Mouse (Mus musculus) cerebellum, postnatal 25 days (tissue): ENCODE measurements at regions not wholly inside any gene's neighbourhood (a gene's known extent, or its start where the extent isn't known, plus 50 kb on each side); places are given as distances from the start of the nearest gene placed in this dataset.

Experiments
- DNase-seq, 2 experiments: peaks; one replicate each; pipeline ENCODE4 v3.0.0; 2021; ENCODE audit warnings: mixed read lengths in 2 of 2

- DNase-seq: peak; percentile 15
Measured at GRCm38 (mm10) chr11:19767871-19768270, 156.3 kb upstream of the Spred2 start.

- DNase-seq: no peak
Measured at GRCm38 (mm10) chr11:19768962-19769361, 155.2 kb upstream of the Spred2 start.

DNA sequence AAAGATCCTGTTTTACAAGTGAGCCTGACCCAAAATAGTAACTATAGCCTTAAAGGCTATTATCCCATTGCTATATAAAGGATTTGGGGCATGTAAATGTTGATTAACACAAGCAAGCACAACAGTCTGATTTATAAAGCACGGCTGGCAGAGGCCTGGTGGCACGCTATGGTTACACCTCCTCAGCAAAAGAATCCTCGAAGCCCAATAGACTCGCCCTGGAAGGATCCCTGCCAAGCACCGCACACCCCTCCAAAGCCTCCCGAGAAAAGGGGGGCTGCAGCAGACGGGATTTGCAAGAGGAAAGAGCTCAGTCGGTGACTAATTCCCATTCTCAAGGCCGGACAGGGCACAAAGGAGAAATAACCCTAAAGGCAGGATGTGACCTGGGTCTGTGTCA, 150.2 kb upstream of the Spred2 start:
- DNase-seq: no peak

DNA sequence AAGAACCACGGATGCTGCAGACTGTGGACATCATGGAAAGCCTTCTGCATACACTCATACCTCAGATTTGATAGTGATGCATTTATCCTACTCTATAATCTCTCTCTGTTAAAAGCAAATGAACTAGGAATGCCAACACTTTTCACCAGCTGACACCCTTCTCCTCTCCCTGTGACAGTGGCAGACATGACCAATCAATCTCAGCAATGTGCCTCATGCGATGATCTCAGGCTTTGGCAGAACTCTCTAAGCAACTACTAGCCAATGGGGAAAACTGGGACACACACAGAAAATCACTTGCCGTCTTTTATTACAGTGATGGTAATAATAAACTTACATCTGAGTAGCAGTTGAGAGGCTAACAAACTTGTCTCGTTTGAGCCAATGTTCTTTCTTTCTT, 148.4 kb upstream of the Spred2 start:
- no peak for DNase-seq

- peak; percentile 46 to 61 for DNase-seq
Measured at GRCm38 (mm10) chr11:19776473-19777200, 147.5 kb upstream of the Spred2 start.

DNA sequence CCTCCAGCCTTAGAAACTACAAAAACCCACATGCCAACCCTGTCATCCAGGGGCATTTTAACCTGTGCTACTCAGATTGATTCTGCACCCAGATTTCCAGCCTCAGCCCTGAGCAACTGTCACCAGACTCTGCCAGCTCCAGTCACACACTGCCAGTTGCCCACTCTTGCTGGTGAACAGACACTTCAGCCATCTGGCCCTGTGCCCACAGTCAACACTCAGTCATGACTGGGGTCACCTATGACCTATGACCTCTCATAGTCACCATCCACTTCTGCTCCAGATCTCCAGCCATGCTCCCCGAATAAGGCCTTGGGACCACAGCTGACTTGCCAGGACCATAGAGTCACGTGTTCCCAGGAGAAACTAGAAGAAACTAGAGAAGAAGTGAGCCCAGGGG, 146.0 kb upstream of the Spred2 start:
- no peak for DNase-seq

DNA sequence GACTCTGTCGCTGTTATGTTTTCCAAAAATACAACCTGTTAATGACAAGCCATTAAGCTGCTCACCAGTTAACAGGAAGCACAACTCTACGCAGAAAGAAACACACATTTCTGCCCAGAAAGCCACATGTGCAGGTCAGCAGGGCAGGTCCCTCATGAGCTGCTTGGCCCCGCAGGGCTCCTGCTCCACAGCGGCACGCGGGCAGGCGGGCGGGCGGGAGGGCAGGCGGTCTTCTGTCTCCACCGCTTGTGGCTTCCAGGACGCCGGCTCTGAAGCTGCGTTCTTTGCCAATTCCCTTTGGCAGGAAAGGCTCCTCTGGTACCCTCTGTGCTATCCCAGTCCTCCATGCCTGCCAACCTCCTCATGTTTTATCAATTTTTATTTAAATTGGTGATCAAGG, 139.1 kb upstream of the Spred2 start:
- DNase-seq: peak; percentile 34 to 42

DNA sequence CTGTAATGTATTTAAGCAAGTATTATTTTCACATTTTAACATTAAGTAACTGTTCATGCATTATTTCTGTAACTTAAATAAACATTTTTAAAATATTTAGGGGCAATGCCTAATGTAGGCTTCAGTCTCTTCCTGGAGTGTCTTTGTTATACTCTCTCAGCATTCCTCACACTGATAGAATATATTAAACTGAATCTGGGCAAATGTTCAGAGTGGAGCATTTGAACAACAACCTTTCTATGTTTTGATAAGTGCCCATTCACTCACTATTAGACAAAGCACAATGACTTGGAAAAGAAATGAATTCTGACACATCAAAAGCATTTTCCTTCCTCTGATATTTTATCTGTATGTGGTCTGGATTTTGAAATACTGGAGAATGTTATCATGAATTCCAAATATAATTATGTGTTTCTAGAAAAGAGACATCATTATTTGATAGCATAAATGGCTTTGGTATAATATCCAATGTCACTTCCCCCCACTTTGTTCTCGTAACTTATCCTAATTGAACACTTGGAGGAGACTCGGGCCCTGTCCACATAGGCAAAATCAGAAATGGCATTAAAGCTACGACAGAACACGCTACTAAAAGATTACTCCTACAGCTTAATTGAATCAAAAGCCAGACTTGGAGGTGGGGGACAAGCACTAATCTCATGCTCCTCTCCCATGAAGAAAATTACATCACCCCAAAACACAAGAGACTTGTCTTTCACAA, 127.1 kb upstream of the Spred2 start:
- DNase-seq: no peak

DNA sequence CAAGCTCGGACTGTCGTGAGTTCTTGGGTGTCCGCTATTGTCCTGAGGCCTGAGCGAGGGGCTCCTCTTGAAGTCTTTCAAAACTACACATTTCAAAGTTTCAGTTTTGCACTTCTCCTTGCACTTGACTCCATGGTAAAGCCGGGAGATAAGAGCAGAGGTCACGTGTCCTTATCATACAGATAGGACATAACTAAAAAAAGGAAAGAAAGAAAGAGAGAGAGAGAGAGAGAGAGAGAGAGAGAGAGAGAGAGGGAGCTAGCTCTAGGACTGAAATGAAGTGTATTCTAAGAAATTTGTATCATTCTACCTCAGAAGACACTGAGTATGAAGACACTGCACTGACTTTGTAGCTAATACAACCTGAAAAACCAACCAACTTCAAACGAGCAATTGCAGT, 114.8 kb upstream of the Spred2 start:
- DNase-seq: no peak

DNA sequence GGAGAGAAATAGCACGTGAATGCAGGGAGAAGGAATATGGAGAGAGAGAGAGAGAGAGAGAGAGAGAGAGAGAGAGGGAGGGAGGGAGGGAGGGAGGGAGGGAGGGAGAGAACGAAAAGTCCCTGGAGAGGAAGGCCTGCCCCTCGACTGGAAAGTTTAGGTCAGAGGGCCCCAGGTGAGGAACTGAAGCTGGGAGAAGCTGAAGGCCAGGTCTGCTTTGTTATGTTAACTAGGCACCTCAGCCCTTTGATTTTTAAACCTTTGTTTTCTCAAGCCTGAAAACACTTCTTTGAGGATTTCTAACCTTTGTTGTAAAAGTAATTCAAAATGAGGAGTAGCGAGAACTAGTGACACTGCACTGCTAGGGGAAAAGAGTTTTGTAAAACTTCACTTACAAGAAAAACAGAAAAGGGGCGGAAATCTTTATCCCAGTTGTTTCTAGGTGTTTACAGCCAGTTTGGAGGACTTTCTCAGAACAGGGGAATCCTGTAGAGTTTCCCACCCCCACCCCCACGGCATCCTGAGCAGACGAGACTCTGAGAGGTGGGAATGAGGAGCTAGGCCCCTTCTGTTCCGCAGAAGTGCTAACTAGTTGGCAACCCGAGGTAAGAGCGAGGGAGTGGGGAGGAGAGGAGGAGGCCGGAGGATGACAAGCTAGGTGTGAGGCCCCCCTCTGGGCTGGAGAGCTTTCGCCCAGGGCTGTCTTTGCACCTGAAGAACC, 112.7 kb upstream of the Spred2 start:
- DNase-seq: no peak

GRCm38 (mm10) chr11:19811992-19812690, 112.0 kb upstream of the Spred2 start:
- DNase-seq: no peak

DNA sequence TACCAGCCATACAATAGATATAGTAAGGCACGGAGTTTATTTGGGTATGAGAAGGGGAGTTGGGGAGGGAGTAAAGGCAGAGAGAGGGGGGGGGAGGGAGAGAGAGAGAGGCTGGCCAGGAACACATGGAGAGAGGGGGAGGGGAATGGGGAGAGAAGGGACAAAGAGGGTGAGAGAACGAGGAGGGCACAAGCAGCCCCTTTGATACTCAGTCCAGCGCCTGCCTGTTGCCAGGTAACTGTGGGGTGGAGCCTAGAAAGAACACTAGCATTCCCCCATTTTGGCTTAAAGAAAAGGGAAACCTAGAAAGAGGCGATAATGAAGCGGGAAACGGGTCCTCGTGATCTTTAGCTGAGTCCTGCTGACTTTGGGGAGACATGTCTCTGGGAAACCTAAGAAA, 110.6 kb upstream of the Spred2 start:
- DNase-seq: no peak

DNA sequence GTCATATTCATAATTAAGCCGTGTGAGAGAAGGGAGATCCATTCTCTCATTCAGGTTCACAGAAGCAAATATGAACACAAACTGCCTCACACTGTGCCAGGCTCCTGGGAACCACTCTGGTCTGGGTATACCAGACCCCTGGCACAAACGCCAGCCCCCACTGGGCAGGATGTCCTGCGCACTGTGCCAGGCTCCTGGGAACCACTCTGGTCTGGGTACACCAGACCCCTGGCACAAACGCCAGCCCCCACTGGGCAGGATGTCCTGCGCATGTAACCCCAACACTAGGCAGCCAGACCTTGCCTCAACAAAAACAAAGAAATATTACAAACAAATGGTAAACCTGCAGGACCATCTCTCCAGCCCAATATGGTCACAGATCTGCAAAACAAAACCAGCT, 101.2 kb upstream of the Spred2 start:
- DNase-seq: no peak

DNA sequence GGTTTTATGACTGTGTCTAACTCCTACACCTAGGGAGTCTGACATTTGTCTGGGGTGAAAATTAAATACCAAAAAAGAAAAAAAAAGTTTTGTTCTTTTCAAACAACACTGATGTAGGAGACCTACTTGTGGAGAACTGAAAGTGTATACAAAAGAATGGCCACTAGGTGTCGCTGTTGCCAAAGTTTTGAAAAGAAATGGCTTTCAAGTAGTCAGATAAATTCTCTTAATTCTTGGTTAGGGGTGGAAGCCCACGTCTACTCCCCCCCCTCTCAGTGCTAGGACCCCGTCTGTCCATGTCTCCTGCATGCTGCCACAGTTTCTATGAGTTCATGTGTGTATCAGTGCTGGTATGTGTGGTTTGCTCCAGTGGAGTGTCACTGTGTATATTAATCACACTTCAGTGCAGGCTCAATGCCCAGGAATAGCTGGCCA, 100.7 kb upstream of the Spred2 start:
- DNase-seq: peak; percentile 55 to 79

DNA sequence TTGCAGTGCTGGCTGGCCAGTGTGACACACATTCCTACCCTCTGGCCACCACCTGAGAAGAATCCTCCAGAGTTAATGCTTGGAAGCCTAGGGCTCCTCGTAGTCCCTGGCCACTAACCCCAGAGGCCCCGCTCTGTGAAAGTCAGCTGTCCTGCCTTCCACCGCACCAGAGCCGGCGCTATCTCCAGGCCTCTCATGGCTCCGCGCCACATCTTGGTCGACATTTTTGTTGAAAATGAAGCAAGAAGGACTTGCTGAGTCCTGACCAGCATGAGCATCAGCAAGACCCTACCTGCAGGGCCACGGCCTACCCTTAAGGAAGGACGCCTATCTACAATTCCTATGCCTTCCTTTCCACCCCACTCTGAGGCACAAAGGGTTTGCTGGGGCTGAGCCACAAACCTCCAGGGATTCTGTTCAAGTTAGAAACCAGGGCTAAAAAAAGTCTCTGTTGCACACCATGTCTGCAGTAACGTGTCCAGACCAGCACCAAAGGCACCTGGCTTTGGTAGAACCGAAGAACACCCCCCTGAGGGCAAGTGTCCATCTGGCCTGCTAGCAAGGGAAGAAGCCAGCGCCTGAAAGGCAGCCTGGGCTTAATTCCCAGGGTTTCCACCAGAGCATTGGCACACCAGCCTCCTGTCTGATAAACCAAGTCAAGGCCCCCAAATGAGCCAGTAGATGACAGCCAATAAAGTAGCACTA, 97.5 kb upstream of the Spred2 start:
- DNase-seq: peak; percentile 74 to 81

DNA sequence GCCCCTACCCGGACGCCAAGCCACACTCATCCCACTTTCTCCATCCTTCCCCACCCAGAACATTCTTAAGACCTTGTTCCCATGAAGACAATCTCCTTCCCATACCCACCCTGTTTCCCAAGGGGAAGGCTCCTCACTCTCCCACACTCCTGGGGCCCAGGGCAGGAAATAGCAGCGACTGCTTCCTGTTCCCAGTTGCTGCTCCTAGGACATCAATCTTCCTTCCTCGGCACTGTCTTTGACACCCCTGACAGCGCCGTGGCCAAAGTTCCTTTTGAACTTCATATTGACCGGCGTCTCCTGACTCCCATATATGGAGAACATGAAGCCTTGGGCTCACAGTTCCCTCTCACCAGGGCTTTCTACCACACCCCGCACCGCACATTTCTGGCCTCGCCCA, 96.2 kb upstream of the Spred2 start:
- DNase-seq: no peak

DNA sequence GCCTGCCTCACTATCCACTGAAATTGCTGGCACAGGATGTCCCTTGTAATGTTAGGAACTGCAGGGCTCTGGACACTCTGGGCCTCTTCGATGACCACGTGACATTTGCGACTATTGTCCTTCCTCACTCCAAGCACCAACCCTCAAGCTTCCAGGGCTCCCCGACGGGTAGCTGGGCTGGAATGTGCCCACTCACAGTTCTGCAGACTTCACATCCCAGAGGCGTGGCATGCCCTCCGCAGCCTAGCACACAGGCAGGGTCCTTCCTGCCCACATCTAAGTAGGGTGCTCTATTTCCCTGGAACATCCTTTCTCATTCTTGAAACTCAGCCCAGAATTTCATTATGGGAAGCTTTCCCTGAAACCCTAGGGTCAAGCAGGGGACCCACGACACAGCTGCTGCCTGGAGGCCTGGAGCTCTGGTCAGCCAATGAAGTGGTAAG, 95.2 kb upstream of the Spred2 start:
- DNase-seq: no peak

- DNase-seq: peak in 1 of 2 experiments; percentile 22
Measured at GRCm38 (mm10) chr11:19829564-19830279, 94.5 kb upstream of the Spred2 start.

DNA sequence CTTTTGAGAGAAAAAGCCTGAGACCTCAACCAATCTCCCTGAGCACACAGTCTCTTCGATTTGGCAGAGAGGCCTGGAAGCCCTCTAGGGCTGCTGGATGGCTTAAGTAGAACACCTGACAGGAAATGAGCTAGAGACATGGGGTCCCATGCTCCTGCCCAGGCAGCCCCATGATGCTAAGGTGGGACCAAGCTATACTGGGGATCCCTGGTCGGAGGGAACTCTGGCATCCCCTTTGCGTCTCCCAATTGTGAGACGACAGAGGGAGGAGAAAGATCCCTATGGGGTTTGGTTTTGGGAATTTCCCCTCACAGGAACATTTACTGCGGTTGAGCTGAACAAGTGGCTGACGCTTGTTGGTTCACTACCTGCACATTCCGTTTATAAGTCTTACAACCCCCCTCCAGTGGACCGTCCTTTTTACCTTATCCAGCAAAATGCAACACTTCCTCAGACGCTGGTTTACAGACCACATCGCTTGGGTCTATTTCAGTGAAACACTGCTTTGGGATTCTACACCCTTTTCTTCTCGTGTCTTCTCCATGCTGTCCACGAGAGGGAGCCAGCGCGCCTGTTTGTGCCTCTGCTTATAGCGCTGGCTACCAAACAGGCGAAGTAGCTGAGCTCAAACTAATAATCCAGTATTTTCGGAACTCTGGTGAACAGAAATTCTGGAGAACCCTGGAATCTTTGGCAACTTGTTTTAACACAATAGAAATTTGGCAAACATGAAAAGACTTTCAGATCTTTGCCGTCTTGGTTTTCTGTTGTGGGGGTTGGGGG, 93.7 kb upstream of the Spred2 start:
- DNase-seq: peak; percentile 89 to 94

DNA sequence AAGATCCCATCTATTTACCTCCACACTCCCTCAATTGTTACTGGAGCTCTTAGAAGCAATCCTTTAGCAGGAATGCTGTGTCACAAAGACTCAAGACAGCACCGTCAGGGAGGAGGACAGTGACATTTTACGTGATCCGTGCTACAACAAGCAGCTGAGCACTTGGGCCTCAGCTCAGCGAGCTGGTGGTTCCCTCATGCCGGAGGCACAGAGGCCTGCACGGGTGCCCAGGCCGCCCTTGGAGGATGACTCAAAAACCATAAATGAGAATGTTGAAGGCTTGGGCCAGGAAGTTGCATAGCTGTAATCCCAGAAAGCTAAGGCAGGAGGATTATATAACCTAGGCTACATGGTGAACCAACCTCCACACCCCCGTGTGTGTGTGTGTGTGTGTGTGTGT, 89.6 kb upstream of the Spred2 start:
- DNase-seq: no peak

- DNase-seq: no peak
Measured at GRCm38 (mm10) chr11:19835221-19835745, 88.9 kb upstream of the Spred2 start.
